Mouse (Mus musculus) liver (tissue): ENCODE data around the gene Sorcs1.
A peak's percentile ranks its signal among the peaks of the same experiment; 100 is the strongest.

Experiments
- DNase-seq: peaks from one replicate; pipeline ENCODE4 v3.0.0-alpha.2; 2020; ENCODE audit warnings: mixed read lengths

Sorcs1 gene

DNA sequence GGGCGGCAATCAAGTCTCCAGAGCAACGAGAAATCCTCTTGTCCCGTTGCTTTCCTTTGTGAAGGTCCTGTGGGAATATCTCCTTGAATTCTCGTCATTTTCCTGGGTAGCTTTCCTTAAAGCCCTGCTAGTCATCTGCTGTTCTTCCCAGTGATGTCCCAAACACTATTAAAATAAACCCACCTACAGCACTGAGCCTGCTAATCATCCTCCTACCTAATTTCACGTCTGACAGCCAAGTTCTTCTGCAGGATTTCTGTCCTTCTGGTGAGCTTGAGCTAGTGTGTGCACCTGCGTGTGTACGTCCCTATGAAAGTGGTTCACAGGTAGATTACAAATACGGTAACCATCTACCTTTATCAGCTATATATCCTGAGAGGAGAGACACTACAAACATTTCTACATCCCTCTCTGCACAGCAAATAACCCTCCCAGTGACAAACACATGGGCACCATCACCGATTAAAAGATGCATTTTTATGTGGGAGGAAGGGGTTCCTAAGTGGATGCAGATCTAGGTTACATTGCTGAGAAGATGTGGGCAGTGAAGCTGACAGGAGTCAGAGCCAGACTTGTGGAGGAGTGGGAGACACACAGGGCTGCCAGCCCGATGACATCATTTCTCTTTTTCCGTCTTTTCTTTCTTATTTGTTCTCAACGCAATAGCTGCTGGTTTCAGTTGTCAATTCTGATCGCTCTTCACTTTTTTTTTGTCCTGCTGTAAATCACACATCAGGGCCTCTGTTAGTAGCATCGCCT is 259.3 kb downstream of the Sorcs1 start:
- DNase-seq = no peak

DNA sequence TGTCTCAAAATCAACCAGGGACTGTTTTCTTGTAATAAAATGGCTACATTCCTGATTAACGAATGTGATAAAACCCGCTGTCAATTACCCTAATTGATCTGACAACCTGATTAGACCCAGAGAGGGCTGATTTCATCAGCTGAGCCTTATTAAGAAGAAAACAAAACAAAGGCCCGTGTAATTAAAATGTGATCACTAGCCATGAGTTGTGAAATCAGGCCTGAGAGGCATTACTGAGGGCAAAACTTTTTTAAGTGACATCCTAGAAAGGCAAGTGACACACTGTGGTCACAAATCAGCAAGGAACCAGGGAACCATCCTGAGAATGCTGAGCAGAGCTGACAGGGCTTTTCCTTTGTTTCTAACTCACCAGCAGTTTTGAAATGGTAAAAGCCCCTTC is 267.9 kb downstream of the Sorcs1 start:
- no peak for DNase-seq

DNA sequence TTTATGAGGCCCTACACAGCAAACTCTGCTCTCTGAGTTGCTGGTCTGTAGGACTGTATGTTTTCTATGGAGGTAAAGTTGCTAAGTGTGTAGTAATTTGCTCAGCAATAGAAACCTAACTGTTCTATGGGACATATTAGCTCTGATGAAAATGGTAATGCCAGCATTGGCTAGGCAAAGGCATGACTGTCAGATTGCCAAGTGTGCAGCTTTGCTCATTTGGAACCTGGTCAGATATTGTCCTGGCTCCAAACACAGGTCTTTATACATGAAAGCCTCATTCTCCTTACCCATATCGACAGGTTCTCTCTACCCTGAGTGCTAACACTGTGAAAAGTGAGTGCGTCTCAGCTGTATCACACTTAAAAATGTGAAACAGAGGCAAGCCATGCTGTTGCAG is 280.1 kb downstream of the Sorcs1 start:
- no peak for DNase-seq

DNA sequence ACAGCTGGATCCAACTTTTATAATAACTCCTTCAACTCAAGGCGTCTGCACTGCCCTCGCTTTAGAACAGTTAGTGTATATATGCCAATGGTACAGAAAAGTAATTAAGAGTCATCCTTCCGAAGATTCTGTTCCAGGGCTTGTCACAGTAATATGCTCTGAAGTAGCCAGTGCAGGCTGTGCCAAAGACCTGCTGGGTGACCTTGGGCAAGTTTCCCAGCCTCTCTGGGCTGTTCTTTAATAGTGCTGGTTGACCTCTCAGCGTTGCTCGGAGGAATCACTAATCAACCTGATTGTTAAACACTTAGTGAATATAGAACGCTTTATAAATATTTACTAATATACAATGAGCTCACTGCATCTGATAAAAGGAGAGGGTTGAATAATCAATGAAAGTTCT is 282.7 kb downstream of the Sorcs1 start:
- DNase-seq = no peak

DNA sequence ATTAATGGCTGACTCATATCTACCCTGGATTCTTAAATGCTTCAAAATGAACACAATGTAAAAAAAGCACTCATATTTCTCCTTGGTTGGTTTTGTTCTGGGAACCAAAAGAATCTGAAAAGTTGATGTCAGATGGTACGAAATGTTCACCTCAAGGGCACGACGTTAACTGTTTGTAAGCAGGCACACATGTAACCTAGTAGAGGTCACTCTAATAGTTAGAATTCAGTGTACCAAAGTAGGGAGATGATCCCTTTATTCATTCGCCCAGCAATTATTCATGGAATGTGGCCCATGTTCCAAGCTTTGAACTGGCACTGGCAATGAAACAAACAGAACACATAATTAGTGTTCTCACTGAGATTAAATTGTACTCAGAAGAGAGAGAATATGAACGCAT is 284.3 kb downstream of the Sorcs1 start:
- DNase-seq = no peak

DNA sequence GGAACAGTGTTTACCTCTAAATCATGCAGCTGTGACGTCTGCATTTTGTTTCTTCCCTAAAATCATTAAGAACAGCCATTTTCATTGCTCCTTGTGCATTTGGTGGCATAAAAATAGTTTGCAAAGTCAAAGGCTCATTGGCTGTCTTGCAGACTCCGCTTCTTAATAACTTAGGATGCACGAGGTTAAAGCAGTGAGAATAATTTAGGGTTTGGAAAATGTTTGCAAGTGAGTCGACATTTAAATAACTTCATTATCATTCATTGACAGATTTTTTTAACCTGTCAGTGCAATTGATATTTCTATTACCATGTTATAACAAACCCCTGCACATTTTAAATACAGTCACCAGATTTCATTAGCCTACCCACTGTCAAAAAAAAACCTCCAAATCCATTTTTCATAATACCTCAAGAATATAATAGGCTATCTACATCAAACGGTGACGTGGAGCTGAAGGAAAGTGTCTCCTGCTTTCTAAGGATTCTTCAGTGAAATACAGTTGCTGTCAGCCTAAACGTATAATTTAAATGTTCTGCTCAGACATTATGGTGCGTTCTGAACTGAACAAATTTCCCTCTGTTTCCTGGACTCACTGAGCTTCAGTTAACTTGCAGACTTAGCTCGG is 288.4 kb downstream of the Sorcs1 start:
- DNase-seq = no peak

DNA sequence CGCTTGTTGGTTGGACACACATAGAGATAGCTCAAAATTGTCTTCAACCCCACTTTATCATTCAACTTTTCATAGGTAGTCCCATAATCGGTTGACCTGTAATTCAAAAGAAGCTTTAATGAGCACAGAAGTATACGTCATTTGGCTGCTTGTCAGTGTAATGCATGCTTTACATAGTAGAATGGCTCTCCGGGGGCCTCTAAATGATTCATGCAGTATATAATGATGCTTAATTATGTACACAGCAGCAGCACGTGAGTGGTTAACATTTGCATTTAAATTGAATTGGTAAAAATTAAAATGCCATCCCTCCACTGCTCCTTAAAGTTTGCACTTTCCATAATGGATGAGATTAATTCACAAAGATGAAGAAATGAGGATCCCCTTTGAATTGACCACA is 299.5 kb downstream of the Sorcs1 start:
- no peak for DNase-seq

DNA sequence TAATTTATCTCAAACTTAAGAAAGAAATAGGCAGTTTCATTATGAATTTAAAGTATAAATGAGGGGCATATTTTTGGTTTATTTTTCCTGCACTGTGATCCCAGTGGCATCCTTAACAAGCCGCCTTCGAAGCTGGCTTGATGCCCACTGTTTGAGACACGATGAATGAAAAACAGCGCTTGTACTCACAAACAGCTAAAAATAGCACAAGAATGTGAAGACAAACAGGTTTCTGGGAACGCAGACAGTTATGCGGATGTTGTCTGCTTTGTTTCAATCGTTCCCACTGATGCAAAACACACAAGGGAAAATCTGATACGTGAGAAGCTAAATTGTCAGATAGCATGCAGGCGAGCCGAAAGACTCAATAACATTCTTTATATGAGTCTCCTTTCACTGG is 303.7 kb downstream of the Sorcs1 start:
- DNase-seq = no peak

DNA sequence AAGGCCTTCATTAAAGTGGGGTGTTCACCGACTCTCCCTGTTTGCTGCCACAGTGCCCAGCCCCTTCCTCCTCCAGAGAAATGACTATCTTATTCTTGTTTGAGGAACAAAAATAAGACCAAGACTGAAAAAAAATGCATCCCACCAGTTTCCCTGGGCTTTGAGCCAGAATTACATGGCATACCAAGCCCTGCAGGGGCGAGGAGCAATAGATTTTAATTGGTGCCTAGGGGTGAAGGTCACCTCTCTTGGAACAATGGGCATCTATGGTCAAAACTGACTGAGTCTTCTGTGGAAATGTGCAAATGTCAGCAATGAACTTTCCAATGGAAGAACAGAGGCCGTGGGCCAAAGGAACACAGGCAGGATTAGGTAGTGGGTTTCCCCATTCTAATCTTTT is 312.0 kb downstream of the Sorcs1 start:
- no peak for DNase-seq

DNA sequence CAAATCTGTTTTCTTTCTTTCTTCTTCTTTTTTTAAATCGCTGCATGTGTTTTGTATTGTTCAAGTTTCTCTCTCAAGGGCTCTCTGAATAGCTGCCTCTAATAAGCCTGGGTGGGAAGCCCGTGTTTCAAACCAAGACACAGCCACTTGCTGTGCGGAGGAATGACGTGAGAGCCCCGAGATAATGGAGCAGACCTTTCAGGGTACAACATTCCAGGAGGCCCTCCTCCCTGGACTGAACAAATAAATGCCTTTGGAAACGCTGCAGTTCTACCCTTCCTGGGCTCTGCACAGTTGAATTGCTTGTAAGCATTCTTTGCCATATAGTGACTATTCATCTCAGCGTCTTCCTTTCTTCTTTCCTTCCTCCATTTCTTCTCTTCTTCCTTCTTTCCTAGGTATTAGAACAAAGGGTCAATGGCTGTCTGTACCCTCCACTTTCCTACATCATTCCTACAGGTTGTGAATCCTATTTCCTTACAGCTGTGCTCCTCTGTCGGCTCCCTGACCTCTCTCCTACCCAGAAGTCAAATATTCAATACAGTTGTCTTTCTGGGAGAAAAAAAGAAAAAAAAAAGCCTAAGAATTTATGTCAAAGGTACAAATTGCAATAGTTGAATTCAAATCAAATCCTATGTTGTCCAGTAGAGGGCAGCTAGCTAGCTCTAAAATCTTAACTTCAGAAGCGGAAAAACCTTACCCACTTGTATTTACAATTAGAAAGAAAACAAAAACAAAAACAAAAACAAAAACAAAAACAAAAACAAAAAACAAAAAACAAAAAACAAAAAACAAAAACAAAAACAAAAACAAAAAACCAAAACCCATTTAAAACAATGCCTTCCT is 315.6 kb downstream of the Sorcs1 start:
- DNase-seq = no peak

DNA sequence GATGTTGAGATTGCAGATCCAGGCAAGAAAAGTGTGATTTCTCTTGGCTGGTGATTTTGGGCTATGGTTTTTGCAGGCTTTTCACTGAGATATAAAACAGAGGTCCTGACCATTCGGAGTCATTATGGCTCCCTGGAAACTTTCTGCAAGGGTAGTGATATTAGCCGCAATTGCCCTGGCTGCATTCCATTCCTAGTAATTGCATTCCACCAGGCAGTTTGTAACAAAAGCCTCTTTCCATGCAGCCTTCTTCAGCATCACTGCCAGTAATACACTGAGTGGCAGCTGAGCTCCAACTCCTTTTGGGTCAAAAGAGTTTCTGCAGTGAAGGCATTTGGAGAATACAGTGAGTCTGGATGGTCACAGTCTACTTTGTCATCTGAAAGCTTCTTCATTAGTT is 319.9 kb downstream of the Sorcs1 start:
- no peak for DNase-seq

DNA sequence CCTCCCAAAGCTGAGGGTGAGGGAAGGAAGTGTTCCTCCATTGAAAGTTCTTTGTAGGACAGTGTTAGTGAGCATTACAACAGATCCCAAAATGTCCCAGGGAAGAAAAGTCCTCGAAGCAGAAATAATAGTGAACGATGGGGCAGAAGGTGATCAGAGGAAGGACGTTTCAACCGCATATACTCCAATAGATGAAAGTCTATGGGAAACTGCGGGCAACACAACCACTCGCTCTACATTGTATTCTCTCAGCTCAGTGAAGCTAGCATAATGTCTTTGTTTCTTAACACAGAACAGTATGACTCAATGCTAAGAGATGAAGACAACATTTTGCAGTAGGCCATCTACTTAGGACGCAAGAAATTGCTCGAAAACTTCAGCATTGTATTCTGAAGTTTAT is 339.2 kb downstream of the Sorcs1 start:
- no peak for DNase-seq

DNA sequence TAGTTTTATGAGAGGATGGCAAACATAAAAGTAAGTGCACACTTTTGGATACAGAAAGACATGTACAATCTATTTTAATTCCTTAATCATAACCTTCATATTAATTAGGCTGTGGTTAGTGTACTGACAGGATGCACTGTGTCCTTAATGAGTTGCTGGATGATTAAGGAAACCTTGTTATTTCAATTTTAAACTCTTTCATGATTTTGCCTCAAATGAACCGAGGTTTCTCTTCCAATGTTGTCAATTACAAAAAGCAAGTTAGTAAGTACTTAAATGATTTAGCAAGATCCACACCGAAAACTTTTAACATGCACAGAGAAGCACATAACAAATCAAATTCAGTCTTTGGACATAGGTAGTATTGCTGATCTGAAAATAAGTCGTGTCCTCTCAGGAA is 341.7 kb downstream of the Sorcs1 start:
- no peak for DNase-seq

DNA sequence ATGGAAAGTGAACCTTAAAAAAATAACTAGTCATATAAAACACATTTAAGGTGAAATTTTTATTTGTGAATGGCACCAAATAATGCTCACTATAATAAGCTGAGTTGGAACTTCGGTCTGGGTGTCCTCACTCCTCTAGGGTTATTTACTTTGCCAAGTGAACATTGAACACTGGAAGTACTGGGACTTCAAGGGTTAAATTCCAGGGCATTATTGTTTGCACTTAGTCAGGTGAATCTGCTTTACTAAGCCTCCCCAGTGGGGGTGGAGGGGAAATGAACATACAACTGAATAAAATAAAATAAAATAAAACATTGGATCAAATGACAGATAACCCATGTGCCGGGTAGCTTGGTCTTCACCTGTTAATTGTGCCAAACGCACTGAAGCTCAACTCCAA is 347.3 kb downstream of the Sorcs1 start:
- DNase-seq = no peak

DNA sequence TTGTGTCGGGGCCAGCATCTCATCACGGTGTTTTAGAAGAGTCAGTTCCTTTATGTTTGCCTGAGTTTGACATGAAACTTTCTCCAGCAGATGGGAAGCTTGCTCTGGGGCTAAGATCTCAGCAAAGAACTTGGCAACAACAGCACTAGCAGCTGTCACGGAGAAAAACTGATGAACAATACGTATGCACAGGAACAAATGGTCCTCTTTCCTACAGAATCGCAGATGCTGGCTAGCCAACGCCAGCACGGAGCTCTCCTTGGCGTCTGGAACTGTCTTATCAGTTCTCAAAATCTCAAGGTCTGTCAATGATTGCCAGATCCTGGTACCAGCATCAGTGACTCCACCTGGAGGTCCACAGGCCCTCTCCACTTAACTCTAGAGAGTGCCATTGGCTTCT is 350.6 kb downstream of the Sorcs1 start:
- no peak for DNase-seq

DNA sequence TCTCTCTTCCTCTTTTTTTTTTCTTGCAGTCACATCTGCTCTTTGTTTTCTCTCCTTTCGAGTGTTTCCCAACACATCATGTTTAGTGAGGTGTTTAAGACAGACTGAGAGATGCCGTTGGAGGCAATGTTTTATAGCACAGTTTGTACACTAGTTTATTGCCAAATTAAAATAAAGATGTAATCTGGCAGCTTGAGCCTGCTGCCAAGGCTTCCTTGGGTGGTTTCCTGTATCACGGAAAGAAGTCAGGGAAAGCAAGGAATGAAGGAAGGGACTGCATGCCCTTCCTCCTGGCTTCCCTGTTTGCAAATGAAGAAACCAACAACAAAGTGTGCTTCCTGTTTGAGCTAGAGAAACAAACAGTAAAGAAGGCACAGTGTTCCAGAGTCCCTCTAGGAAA is 352.3 kb downstream of the Sorcs1 start:
- DNase-seq = no peak

DNA sequence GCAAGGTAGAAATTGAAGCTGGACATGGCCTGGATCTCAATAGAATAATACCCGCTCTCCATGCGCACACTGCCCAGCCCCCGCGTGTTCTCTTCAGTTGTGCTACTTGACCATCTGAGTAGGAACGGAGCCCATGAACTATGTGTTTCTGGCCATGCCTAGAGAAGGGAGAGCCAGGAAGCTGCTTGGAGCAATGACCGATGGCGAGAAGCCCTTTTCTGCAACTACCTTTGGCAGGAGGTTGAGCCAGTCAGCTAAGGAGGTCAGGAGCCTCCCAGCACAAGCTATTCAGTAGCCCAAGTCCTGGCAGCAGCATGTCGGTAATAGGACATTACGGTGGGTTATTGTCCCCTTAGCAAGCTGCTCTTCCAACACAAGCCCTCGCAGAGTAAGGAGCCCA is 352.8 kb downstream of the Sorcs1 start:
- DNase-seq = no peak

DNA sequence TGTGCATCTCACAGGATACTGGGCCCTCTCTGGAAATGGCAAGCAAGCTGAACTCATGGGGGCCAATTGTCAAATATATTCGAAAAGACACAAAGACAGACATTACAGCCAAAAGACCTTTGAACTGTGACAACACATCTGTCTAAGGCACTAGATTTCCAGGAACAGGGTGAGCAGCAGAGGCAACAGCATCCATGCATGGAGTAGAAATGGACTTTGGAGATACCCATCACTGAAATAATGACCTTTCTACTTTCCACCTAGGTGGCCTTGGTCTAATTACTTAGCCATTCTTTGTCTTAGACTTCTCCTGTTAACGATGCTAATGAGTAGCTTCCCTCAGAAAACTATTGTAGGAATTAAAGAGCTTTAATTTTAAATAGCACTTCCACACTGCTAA is 371.4 kb downstream of the Sorcs1 start:
- no peak for DNase-seq

DNA sequence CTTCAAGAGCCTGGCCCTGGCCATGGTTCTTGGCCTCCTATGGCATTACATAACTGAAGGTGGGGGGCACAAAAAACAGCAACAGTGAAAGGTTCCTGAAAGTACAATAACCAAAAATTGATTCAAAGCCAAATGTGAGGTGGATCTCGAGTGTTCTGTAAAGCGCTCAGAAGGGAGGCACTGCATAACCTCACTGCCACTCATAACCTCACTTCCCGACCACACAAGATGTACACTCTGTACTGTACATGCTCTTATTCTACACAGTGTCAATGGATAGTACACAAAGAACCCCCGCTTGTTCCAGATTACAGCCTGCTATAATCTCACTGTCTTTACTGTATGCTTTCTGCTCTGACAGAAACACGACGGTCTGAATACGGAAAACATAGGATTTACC is 384.2 kb downstream of the Sorcs1 start:
- no peak for DNase-seq

DNA sequence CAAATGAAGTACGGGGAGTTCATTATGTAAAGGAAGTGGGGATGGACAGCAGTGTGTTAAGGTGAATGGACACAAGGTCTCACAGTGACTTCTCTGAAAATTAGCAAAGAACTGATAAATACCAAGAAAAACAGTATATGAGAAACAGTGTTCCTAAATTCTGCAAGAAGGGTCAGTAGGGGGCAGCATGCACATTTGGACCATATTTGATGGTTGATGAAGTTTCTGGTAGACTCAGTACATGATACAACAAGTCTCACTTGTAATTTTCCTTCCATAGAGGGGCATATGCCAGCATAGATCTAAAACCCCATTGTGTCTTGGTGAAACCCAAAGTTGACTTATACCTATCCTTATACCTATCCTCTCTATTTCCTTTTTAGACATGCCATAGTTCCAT is 414.0 kb downstream of the Sorcs1 start:
- no peak for DNase-seq

DNA sequence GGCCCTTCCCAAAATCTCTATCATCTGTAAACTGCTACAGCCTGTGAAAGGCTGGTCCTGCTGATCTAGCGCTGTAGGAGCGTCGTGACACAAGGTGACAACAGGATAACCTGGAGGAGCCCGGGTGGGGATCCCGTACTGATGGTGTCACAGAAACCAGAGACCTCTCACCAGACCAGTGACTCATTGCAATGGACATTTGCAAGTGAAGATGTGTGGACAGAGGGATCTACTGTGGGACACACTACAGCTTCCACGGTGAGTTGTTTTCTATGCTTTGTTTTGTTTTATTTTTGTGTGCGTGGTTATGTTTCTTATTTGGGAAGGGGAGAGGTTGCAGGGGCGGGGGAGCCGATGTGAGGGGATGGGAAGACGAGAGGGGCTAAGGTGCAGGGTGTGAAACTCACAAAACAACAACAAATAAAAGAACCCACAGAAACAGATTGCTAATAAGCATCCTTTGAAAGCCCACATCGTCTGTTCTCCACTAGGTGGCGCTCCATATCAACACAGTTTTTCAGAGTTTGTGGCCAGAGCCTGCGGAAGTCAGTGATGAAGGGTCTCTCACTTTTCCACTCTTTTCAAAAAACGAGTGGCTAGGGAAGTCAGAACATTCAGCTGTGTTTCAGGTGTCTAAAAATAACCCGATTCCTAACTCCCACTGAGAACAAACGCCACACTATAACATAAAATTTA is 419.6 kb downstream of the Sorcs1 start:
- DNase-seq = peak; percentile 20

DNA sequence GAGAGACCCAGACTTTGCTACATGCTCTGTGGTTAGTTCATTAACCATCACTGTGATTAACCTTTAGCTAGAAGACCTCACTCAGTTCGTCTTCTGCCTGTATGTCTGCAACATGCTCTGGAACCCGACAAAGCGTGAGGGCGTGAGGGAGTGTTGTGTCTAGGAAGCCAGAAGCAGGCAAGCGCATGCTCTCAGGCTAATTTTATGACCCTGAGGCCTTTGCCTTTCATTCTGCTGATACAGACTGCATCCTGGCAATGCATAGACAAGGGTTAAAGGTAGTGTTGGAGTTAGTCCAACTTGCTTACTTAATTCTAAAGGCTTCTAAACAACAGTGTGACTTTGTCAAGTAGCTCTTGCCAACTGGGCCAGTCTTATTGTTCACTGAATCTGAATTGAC is 458.0 kb downstream of the Sorcs1 start:
- DNase-seq = no peak

DNA sequence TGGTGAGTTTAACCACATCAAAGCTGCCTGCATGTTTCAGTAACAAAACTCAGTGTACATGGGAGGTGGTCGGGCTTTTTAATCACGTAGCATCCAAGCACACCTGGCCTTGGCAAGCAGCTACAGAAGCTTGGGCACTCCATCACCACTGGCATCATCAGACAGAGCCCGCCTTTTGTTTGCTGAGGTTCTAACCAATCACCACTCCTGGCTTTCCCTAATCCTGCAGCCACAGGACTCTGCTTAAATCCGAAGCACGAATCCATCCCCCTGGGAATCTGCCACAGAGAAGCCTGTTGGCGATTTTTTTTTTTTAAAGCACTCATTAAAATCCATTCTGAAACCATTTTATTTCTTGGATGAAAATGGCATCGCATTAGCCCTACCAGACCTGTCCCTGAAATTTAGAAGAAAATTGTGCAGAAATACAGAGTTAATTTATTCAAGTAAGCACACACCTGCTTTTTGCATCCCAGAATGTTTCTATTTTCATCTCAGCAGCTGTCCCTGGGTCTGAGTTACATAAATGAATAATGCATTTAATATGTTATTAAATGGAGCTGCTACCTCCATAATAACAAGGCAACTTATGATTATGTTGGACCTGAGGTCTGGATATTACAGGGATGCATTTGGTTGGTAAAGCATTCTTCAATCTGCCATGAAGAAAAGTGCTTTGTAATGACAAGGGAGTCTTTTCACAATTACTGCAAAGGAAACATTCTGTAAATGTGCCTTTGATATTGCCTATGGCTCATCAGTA is 463.8 kb downstream of the Sorcs1 start:
- no peak for DNase-seq
